Mouse (Mus musculus): Measurements from ENCODE around the gene Cacna1c.

DNA sequence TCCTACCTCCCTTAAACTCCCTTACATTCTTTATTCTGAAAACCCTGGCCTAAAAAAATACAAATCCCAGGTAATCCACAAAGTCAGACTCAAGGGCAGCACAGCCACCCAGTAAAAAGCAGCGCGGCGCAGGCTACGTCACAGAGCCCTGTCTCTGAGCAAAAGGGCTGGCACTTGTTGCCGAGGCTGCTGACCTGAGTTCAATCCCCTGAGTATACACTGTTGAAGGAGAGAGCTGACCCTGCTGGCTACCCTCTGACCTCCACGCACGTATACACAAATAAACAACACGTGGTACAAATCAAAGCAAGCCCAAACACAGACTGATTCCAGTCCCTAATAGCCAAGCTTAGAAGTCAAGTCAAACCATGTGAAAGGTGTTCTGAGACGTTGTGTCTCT, 2.1 kb downstream of the Cacna1c start:
- no peak for TF ChIP-seq GATA1 (IDR thresholded peaks at IDR 0.05; ENCODE audit: borderline replicate concordance, low read length)
- no peak for TF ChIP-seq FLI1 (IDR thresholded peaks at IDR 0.05; ENCODE audit: low read length)

Data from megakaryocyte, embryonic 14.5 days (primary cell).